Mouse (Mus musculus): Measurements from ENCODE around the gene Ppp1cb. TPM values are rescaled to one million over a fixed set of nuclear protein-coding genes. Genes with fewer than 3 reads are reported as not detected.

The Ppp1cb gene
- total and polyA plus RNA-seq, 3 experiments: 121 to 2,029 (median 268) TPM

DNA sequence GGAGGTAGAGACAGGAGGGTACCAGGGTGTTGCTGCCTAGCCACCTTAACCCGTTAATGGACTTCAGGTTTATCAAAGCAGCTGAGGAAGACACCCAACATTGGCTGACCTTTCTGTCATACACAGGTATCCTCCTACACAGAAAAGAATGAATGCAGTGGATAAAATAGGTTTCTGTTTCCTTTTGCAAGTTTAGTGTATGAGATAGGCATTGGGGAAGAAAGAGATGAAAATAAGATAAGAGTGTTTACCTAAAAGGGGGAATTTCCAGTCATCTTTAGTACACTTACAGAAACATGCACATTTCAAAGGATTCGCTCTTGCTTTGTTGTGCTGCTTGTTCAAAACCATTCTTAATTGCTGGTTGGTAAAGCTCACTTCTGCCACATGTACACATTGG is 29.4 kb downstream of the Ppp1cb start:
- peaks cover 2 to 6% of the 10 kb centered on the region in 2 experiments; a peak in 2 of 4 replicates for H3K4me1 ChIP-seq (ENCODE audit: control insufficient read depth in 1 of 2, insufficient read depth in 2 of 2, low read length in 2 of 2)
- no peaks in the 10 kb centered on the region for H3K9me3 ChIP-seq (replicated peaks; ENCODE audit: insufficient read depth, low read length)
- DNase-seq (ENCODE audit: low read depth, low spot score): no peak
- no peak overlapping the region for H3K27ac ChIP-seq (ENCODE audit: control insufficient read depth, low read depth, low read length)
- 0 out of 2 replicates have a peak, but pooled peaks cover 1% of the 10 kb centered on the region for H3K79me2 ChIP-seq (ENCODE audit: control insufficient read depth, insufficient read depth, low read length, poor library complexity)
- H3K27me3 ChIP-seq (ENCODE audit: control insufficient read depth in 1 of 2, insufficient read depth in 2 of 2, low read length in 2 of 2): no peaks in the 10 kb centered on the region
- H3K36me3 ChIP-seq (ENCODE audit: control insufficient read depth in 1 of 2, insufficient read depth in 2 of 2, low read length in 2 of 2): peaks cover 15 to 85% of the 10 kb centered on the region in 2 experiments
- TF ChIP-seq POLR2AphosphoS2 (IDR thresholded peaks at IDR 0.05; ENCODE audit: low read length) (no peak), ETS1 (IDR thresholded peaks at IDR 0.05; ENCODE audit: low read depth, low read length) (no peak), MYB (IDR thresholded peaks at IDR 0.05; ENCODE audit: low read depth, low read length) (no peak), NELFE (IDR thresholded peaks at IDR 0.05; ENCODE audit: low read depth, low read length) (no peak), TCF12 (IDR thresholded peaks at IDR 0.05; ENCODE audit: low read depth, low read length) (no peak), BHLHE40 (IDR thresholded peaks at IDR 0.05; ENCODE audit: borderline replicate concordance, low read depth, low read length) (no peak), POLR2A (IDR thresholded peaks at IDR 0.05; ENCODE audit: control insufficient read depth in 1 of 2, insufficient read depth in 1 of 2, low read depth in 1 of 2, low read length in 2 of 2, poor library complexity in 1 of 2) (no peak), MXI1 (IDR thresholded peaks at IDR 0.05; ENCODE audit: low read depth, low read length) (no peak), SIN3A (IDR thresholded peaks at IDR 0.05; ENCODE audit: low read length) (no peak)
- no peak overlapping the region for H3K9ac ChIP-seq (ENCODE audit: control insufficient read depth, low read depth, low read length, poor library complexity, severe bottlenecking)
- no peak overlapping the region for H3K4me3 ChIP-seq (ENCODE audit: control insufficient read depth in 1 of 2, insufficient read depth in 1 of 2, low read depth in 2 of 2, low read length in 2 of 2)

DNA sequence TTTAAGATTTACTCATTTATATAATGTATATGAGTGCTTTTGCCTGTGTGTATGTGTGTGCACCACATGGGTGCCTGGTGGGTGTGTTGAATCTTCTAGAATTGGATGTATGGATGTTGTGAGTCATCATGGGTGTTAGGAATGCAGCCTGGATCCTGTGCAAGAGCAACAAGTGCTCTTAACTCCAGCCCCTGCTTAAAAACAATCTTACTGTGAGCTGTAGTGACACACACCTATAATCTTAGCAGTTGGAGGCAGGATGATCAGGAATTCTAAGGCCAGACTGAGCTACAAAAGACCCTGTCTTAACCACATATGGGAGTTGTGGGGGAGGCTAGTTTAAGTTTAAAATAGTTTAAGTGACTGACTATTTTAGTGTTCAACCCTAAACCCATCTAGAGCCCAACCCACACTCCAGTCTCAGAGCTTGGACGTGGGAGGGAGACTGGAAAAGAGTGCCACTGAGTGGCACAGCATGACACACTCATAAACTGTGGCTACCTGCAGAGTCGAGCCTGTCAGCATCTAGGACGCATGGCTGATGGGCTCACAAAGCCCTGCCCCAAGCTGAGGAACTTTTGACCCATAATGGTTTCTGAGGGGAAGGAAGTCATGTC is 35.5 kb downstream of the Ppp1cb start:
- Histone ChIP-seq H3K27ac (ENCODE audit: control insufficient read depth, low read depth, low read length) (no peak overlapping the region), H3K27me3 (ENCODE audit: control insufficient read depth in 1 of 2, insufficient read depth in 2 of 2, low read length in 2 of 2) (no peaks in the 10 kb centered on the region), H3K4me1 (ENCODE audit: control insufficient read depth in 1 of 2, insufficient read depth in 2 of 2, low read length in 2 of 2) (no peaks in the 10 kb centered on the region), H3K4me3 (ENCODE audit: control insufficient read depth in 1 of 2, insufficient read depth in 1 of 2, low read depth in 2 of 2, low read length in 2 of 2) (no peak overlapping the region), H3K9ac (ENCODE audit: control insufficient read depth, low read depth, low read length, poor library complexity, severe bottlenecking) (no peak overlapping the region), H3K79me2 (ENCODE audit: control insufficient read depth, insufficient read depth, low read length, poor library complexity) (no peaks in the 10 kb centered on the region), H3K9me3 (replicated peaks; ENCODE audit: insufficient read depth, low read length) (no peaks in the 10 kb centered on the region), H3K36me3 (ENCODE audit: control insufficient read depth in 1 of 2, insufficient read depth in 2 of 2, low read length in 2 of 2) (peaks cover 0 to 50% of the 10 kb centered on the region in 2 experiments; a peak in 2 of 4 replicates)
- no peak for DNase-seq (ENCODE audit: low read depth, low spot score)
- no peak for TF ChIP-seq GATA1 (IDR thresholded peaks at IDR 0.05; ENCODE audit: low read depth, low read length)
- TF ChIP-seq TAL1 (IDR thresholded peaks at IDR 0.05; ENCODE audit: low read length): no peak
- TF ChIP-seq MEF2A (IDR thresholded peaks at IDR 0.05; ENCODE audit: extremely low read depth, insufficient replicate concordance, low read depth, low read length, poor library complexity, severe bottlenecking): no peak
- TF ChIP-seq TCF12 (IDR thresholded peaks at IDR 0.05; ENCODE audit: low read depth, low read length): no peak
- TF ChIP-seq ZC3H11A (IDR thresholded peaks at IDR 0.05; ENCODE audit: low read depth, low read length): no peak
- TF ChIP-seq SIN3A (IDR thresholded peaks at IDR 0.05; ENCODE audit: low read length): no peak
- TF ChIP-seq BHLHE40 (IDR thresholded peaks at IDR 0.05; ENCODE audit: borderline replicate concordance, low read depth, low read length): no peak
- TF ChIP-seq USF1 (IDR thresholded peaks at IDR 0.05; ENCODE audit: low read depth, low read length): no peak
- no peak for TF ChIP-seq MYC (IDR thresholded peaks at IDR 0.05; ENCODE audit: low read depth, low read length)
- TF ChIP-seq UBTF (IDR thresholded peaks at IDR 0.05; ENCODE audit: borderline replicate concordance, insufficient read depth, low read depth, low read length): no peak
- no peak for TF ChIP-seq RAD21 (IDR thresholded peaks at IDR 0.05; ENCODE audit: low read depth, low read length)
- TF ChIP-seq SMC3 (IDR thresholded peaks at IDR 0.05; ENCODE audit: low read depth, low read length): no peak
- no peak for TF ChIP-seq ZKSCAN1 (IDR thresholded peaks at IDR 0.05; ENCODE audit: low read depth, low read length)
- TF ChIP-seq MYB (IDR thresholded peaks at IDR 0.05; ENCODE audit: low read depth, low read length): no peak
- no peak for TF ChIP-seq MXI1 (IDR thresholded peaks at IDR 0.05; ENCODE audit: low read depth, low read length)
- TF ChIP-seq POLR2AphosphoS5 (IDR thresholded peaks at IDR 0.05; ENCODE audit: borderline replicate concordance, low read depth, low read length): no peak
- no peak for TF ChIP-seq GABPA (IDR thresholded peaks at IDR 0.05; ENCODE audit: low read depth, low read length)
- no peak for TF ChIP-seq RCOR1 (IDR thresholded peaks at IDR 0.05; ENCODE audit: low read depth, low read length)
